Mouse (Mus musculus): ENCODE results near the gene Vdac1.
"Not testable (repeated sequence)": the region's sequence is repeated elsewhere in the genome, so short reads cannot be mapped to it uniquely, and the experiment has no call there.

The Vdac1 gene

DNA sequence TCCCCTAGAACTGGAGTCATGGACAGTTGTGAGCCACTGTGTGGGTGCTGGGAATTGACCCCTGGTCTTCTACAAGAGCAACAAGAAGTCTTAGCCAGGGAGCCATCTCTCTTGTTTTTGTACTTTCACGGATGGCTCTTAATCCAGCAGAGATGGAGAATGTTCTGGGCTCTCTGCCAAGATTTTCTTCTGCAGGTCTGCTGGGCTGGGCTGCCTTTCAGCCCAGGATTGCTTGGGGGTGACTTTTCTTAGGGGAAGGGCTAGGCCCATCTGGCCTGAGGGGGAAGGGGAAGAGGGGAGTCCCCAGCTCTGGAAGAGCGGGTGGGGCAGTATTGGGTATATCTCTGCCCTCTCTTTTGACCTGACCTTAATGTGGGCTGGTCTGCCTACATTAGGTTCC lies 9.9 kb downstream of the Vdac1 start:
- no peak for DNase-seq (ENCODE audit: low read depth, low spot score)

DNA sequence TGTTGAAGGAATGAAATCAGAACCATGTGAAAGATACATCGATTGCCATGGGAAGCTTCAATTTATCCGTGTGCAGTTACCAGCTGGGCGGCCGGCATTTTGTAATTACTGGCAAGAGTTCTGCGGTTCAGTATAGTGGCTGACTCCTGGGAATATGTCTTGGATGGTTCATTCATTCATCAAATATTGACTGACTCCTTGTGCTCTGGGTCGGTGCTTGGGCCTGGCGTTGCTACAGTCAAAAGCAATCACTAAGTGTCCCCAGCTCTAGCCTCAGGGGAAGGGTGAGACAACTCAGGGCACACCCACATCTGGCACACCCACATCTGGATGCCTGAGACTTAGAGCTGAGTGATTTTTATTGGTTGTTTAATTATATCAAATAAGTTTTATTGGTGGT lies 13.2 kb downstream of the Vdac1 start:
- no peak for DNase-seq (ENCODE audit: low read depth, low spot score)

DNA sequence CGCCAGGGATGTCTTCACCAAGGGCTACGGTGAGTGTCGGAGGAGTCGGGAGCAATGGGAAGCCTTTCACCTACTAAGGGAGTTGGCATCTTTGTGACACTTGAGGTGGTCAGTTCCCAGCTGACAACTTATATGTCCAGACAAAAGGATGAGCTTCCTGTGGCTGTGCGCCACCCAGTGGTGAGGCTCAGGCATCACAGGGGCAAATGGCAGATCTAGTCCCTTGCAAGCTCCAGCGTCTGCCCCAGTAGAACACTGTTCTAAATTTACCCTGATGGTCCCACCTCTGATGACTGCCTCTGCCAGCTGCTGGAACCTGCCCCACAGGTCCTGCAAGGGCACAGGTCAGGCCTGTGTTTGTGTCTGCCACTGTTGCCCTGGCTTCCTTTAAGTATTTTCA lies 13.7 kb downstream of the Vdac1 start:
- DNase-seq (ENCODE audit: low read depth, low spot score), result no peak

DNA sequence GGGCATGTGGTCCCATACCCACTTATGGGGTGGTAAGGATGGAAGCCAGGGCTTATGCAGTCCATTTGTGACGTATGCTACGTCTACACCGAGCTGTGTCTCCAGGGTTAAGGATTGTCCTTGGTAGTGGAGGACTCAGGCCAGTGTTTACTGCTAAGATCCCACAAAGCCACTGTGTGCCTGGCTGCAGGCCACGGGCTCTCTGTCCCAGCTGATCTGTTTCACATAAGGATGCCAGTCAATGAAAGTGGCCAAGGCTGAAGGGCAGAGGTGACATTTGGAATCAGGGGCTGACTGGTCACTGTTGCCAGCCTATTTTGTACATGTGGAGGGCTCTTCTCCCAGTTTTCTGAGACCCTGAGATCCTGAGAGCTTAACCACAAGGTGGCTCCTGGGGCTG lies 16.9 kb downstream of the Vdac1 start:
- DNase-seq (ENCODE audit: low read depth, low spot score), result no peak

DNA sequence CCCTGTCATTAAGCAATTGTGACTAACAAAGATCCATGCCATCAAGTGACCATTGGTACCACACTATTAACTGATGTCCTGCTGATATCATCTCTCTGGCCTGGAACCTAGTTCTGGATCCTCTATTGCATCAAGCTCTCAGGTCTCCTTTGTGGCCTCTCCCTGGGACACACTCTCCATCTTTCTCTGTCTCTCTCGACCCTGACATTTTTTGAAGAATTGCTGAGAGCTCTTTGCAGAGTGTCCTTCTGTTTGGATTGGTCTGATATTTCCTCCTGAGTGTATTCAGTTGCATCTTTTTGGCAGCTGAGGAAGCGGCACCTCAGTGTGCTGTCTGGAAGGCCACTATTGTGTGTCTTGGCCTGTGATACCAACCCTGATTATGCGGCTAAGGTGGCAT lies 18.6 kb downstream of the Vdac1 start:
- DNase-seq (ENCODE audit: low read depth, low spot score), result no peak

DNA sequence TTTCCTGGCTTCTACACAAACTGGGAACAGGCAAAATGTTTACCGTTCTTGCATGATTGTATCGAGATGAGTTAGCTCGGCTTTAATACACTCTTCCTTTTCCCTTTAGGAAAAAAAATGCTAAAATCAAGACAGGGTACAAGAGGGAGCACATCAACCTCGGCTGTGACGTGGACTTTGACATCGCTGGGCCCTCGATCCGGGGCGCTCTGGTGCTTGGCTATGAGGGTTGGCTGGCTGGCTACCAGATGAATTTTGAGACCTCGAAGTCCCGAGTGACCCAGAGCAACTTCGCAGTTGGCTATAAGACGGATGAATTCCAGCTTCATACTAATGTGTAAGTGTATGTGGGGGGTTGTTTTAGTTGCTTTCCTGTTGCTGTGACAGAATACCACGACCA lies 23.1 kb downstream of the Vdac1 start:
- DNase-seq (ENCODE audit: low read depth, low spot score), result no peak

DNA sequence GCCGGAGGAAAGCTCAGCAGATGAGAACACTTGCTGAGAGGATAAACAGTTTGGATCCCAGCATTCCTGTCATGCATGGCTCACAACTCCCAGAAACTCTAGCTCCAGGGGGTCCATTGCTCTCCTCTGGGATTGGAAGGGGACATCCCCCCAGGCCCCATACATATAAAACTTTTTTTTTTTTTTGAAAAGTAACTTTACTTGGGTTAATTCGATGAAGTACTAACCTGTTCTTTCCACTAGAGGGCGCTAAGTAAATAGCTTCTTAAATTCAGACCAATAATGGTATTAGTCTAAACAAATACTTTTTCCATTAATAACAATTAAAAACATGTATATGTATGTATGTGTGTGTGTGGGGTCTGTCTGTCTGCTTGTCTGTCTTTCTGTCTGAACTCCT lies 24.0 kb downstream of the Vdac1 start:
- DNase-seq (ENCODE audit: low read depth, low spot score), result no peak

DNA sequence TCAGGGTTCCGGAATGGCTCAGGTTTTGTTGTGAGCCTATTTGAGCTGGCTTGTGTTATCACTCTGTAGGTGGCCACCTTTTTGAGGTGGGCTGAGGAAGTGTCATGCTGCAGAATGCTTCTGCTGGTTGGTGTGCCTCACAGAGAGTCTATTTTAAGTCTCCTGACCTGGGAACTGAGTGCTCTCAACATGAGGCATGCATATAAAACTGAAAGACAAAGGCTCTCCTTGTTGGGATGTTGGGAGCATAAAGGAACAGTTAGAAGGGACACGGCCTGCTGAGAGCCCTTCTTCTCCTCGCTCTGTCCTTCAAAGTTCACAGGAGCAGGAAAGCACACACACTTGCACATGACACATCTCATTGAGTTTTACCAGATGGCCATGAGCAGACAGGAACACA lies 26.2 kb downstream of the Vdac1 start:
- DNase-seq (ENCODE audit: low read depth, low spot score), result no peak

DNA sequence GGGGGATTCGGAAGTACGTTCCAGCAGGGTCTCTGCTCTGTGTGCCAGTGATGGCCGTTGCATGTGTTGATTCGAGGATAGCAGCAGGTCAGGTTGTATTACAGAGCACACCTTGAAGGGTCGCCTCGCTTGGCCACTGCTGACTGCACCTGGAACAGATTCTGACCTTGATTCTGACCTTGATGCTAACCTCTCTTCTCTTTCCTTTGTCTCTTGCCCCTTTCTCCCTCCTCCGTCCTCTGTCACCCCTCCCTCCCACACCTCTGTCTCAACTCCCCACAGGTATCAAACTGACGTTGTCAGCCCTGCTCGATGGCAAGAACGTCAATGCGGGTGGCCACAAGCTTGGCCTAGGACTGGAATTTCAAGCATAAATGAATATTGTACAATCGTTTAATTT lies 27.5 kb downstream of the Vdac1 start:
- DNase-seq (ENCODE audit: low read depth, low spot score), result no peak

DNA sequence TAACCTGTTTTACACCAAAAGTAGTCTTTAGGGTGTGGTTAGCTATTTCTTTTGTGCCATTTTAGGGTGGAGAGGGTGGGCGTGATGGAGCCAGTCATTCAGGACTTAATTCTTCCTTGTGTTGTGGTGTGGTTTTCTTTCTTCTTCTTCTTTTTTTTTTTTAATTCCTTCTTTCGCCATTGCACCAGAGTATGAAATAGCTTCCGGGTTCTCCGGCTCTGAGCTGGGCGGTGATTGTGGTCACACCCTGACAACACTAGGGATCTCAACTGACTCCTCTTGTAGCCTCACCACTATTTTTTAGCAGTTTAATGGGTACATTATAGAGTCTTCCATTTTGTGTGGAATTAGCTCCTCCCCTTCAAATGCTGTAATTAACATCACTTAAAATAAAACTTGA lies 28.3 kb downstream of the Vdac1 start:
- DNase-seq (ENCODE audit: low read depth, low spot score), result not testable (repeated sequence)

DNA sequence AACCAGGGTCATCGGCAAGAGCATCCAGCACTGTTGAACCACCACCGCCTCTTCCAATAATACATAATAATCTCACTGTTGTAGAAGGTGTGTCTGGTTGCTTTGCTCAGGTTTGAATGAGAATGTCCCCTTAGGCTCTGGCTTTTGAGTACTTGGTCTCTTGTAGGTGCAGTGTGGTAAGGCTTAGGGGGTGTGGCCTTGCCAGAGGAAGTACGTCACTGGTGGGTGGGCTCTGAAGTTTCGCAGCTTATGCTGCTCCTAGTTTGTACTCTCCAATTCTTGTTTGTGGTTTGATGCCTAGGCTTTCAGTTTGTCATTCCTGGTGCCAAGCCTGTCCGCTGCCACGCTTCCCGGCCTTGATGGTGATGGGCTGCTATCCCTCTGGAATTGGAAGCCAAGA lies 29.3 kb downstream of the Vdac1 start:
- no peak for DNase-seq (ENCODE audit: low read depth, low spot score)

DNA sequence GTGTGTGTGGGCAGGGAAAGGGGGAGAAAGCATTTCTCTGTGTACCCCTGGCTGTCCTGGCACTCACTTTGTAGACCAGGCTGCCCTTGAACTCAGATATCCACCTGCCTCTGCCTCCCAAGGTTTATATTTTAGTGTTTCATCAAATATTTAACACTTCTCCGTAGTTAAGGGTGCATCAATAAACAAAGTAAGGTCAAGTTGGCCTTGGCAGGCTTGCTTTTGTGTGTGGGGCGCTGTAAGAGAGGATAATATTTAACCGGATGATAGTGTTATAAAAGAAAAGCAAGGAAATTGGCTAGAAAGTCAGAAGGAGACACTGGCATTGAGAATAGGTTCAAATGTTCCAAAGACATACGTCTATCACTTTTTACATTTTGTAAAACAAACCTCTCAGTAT lies 33.8 kb downstream of the Vdac1 start:
- no peak for DNase-seq (ENCODE audit: low read depth, low spot score)

DNA sequence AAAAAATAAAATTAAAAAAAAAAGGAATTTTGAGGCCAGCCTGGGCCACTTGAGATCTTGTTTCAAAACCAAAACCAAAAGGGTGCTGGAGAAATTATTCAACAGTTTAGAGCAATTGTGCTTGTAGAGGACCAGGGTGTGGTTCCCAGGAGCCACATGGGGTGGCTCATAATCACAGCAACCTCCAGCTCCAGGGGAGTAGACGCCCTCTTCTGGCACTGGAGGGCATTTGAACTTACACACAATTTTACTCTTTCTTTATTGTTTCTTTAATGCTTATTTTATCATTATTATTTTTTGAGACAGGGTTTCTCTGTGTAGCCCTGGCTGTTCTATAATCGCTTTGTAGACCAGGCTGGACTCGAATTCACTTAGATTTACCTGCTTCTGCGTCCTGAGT lies 34.7 kb downstream of the Vdac1 start:
- DNase-seq (ENCODE audit: low read depth, low spot score), result no peak

DNA sequence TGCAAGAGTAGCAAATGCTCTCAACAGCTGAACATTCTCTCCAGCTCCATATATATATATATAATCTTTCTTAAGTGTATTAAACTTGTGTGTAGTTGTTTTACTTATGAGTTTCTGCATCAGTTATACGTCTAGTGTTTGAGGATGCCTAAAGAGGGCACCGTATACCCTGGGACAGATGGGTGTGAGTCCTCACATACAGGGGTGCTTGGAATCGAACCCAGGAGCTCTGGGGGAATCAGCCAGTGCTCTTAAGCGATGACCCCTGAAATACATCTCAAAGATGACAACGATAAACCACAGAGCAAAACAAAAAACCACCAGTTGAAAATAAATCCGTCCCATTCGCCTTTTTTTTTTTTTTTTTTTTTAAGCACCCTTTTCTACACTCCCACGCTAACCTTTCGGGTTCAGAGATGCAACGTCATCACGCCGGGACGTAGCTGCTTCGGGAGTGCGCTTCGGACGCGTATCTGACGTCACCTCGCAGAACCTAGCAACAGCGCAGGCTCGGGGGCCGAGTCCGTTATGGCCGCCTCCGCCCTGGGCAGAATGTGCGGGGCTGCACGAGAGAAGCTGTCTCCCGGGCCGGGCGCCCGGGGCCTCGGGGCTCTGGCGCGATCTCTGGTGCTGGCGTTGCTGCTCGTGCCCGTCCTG lies 35.4 kb downstream of the Vdac1 start, which contains the start of gene 9530068E07Rik:
Gene 9530068E07Rik (plus strand): TSS at position 489 of the 657 bp plus-strand sequence.
- DNase-seq (ENCODE audit: low read depth, low spot score), result peak; percentile 88

DNA sequence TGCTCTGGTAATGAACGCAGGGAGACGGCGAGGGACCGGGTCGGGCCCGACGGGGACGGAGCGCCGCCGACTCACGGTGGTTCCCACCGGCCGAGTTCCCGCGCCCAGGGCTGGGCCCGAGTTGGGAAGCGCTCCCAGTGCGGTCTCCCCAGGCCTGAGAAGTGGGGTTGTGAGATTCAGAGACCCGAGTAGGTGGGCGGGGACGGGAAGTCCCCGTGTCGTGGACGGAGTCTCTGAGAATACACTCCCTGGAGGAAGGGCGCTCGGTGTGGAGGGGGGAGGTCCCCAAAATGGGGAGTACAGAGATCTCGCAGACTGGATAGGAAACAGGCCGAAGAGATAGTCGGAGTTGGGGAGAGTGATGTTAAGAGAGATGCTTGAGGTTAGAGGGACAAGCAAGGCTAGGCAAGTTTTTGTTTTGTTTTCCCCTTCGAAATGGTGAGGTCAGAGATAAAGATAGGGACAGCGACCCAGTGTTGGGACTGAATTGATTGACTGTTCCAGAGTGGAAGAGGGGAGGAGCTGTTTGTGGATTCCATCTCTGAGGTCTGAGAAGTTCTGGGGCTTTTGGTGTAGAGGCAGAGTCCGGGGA lies 36.0 kb downstream of the Vdac1 start:
- DNase-seq (ENCODE audit: low read depth, low spot score), result peak; percentile 31

DNA sequence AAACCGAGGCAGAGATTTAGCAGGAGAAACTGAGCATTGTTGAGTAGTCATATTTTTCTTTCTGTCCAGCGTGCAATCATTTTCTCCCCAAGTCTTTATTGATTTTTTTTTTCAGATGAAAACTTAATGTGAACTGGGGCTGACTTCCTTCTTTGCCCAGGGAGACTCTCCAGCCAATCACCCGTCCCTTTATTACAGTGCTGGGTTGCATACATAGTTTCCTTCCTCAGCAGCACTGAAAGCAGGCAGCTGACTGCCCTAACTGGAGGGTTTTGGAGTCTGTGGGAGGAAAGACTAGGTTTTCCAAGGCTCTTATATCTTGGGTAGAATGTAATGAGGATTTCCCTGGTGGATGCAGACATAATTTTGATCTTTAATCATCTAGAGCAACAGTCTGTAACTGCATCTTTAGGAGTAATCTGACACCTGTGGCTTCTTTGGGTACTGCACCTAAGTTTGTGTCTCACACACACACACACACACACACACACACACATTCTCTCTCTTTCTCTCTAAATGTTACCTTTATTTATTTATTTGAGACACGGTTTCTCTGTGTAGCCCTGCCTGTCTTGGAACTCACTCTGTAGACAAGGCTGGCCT lies 36.8 kb downstream of the Vdac1 start:
- no peak for DNase-seq (ENCODE audit: low read depth, low spot score)

DNA sequence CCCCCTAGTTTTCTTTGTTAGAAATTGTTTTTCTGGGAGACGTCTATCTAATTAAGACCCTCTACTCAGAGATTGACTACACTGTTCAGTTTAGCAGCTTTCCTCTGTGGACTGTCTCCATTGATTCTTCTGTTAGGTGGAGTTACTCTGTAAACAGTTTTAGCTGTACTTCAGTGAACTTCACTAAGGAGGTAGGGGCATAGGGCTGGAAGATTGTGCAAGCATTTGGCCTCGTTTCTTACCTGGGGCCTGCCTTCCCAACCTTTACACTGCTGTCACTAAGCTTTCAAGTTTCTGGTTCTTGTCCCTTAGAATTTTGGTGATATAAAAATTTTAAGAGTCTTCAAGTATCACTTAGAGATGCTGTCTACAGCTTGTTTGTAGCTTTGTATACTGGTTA lies 40.8 kb downstream of the Vdac1 start:
- DNase-seq (ENCODE audit: low read depth, low spot score), result no peak

DNA sequence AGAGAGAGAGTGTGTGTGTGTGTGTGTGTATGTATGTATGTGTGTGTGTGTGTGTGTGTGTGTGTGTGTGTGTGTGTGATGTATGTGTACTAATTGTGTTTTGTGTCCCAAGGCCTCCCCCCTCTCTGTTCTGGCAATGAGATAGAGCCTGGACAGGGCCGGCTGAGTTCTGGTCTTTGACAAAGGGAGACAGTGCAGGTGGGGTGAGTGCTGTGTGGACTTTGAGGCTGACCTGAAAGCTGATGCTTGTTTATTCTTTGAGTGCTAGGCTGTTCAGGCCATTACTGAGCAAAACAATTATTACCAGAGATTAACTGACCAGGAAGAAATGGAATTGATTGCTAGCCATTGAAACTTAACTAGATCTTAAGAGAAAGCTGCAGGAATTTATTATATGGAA lies 41.9 kb downstream of the Vdac1 start:
- no peak for DNase-seq (ENCODE audit: low read depth, low spot score)

DNA sequence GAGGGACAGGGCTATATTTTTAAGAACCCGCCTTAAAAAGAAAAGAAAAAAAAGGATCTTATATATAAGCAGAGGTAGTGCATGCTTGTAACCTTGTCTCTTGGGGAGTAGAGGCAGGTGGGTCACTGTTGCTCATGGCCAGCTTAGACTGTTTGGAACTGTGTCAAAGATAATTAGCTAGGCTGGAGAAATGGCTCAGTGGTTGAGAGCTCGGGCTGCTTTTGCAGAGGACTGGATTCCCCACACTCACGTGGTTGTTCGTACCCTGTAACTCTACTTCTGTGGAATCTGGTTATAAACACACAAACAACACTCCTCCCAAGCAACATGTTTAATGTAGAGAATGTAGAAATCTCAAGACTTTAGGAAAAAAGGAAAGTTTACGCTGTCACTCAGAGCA lies 43.5 kb downstream of the Vdac1 start:
- no peak for DNase-seq (ENCODE audit: low read depth, low spot score)

DNA sequence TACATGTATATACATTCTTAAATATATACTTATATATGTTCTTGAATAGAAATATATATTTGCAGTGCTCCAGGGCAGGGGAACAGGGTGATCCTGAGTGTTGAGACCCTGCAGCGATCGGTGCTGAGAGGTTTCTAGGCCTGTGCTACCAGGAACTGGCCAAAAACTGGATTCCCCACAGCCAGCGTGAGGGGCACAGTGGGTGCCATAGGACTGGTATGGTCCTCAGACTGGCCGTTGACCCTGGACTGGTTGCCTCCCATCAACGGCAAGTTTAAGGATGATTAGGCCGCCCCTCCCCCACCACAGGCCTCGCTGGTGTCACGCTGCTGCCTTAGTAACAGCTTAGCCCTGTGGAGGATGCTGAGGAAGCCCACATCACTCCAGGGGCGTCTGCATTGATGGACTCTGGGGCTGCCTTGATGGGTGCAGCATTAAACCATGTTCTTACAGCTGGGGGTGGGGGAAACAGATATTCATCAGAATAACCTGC lies 44.6 kb downstream of the Vdac1 start:
- no peak for DNase-seq (ENCODE audit: low read depth, low spot score)

DNA sequence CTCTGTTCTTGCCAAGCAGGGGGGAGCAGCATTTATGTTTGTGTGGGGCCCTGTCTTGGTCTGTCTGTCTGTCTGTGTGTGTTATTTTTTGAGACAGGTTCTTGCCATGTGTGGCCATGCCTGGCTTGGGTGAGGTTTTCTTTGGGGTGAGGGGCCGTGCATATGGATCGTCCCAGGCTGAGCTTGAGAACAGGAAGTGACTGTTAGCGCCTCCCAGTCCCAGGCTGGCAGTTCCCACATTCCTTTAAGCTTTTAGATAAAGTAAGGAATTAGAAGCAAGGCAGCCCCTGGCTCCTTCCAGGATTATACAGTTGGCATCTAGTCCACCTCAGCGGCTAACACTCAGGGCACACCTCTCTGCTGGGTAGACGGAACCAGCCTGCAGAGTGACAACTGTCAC lies 48.7 kb downstream of the Vdac1 start:
- no peak for DNase-seq (ENCODE audit: low read depth, low spot score)

DNA sequence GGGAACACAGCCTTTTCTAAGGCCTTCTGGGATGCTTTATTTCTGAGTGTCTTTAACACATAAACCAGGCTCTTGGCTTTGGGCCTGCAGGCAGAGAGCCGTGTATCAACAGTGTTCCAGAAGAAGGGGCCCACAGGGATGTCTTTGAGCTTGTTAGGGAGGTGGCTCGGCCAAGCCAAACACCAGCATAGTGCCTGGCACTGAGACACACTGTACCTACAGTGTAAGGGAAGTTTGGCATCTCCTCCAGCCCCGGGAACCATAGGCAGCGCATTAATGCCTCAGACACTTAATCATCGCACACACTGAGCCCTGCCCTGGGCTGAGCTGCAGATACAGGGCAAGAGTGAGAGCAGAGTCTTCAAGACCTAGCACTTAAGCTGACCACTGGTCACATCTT lies 57.7 kb downstream of the Vdac1 start:
- DNase-seq (ENCODE audit: low read depth, low spot score), result no peak

DNA sequence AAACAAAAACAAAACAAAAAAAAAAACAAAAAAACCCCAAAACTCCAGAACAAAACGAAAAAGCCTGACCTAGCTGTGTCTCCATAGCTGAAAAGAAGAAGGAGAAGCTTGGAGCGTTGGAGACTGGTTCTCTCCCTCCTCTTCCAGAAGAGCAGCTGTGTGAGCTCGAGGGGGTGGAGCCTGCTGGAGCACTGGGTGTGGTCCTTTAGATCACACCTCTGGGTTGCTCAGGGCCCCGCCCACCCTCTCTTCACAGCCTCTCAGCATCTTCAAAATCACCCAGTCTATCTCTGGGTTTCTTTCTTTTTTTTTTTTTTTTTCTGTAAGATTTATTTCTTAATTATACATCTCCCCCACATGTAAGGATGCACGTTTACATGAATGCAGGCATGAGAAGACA lies 58.6 kb downstream of the Vdac1 start:
- DNase-seq (ENCODE audit: low read depth, low spot score), result no peak

Measured in embryo, embryonic 11.5 days (tissue).